Mouse (Mus musculus): ENCODE results near the gene Sptbn2.

DNA sequence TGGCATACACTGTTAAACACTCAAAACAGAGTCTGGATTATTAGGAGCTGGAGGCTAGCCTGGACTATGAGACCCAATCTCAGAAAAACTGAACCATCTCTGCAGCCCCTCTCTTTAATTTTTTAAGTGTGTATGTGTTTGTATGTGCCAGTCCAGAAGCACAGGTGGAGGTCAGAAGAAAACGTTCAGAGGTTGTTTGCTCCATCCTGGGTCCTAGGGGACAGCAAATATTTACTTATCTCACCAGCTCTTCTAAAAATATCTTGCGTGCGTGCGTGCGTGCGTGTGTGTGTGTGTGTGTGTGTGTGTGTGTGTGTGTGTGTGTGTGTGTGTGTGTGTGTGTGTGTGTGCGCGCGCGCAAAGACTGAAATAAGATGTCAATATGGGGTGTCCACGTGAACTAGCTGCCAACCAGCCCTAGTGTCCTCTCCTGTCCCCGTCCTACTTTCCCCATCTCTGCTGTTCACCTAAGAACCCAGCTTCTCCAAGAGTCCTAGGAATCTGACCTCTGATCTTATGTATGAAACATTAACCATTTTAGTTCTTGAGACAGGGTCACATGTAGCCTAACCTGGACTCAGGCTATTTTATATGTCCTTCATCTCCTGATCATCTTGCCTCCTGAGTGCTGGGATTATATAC is 56.7 kb downstream of the Sptbn2 start:
- TF ChIP-seq GATA1 (IDR thresholded peaks at IDR 0.05; ENCODE audit: borderline replicate concordance, low read length), result no peak
- TF ChIP-seq CTCF (IDR thresholded peaks at IDR 0.05; ENCODE audit: low read depth, low read length), result no peak

Data from G1E (cell line).